Mouse (Mus musculus): ENCODE data around the gene Ncam2.

DNA sequence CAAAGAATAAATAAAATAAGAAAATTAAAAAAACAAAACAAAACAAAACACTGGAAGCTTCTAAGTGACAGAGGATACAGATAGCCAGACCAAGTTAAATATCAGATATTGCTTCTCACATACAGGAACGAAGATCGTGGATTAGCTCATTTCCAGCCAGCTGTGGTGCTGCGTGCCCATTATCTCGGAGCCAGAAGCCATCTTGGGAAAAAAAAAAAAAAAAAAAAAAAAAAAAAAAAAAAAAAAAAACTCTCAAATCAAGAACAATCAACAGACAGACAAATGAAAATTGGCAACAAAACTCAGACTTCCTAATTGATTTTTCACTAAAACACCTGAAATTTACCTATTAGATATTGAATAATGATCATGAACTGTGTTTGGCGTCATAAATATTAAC lies 20.7 kb upstream of the Ncam2 start:
- TF ChIP-seq POLR2A (IDR thresholded peaks at IDR 0.05; ENCODE audit: low read depth, low read length) (no peak), CTCF (conservative IDR thresholded peaks at IDR 0.05; ENCODE audit: insufficient read depth, insufficient read length, low read depth, low read length) (no peak)
